Mouse (Mus musculus) brown adipose tissue, adult 24 weeks (tissue): ENCODE data around the gene Cab39. TPM values are rescaled to one million over a fixed set of nuclear protein-coding genes. Genes with fewer than 3 reads are reported as not detected.
"Not testable (repeated sequence)": the region's sequence is repeated elsewhere in the genome, so short reads cannot be mapped to it uniquely, and the experiment has no call there.

ENCODE experiments used
- H3K27ac ChIP-seq: fragments of 200-500 bp; replicated peaks from 2 replicates; pipeline ENCODE4 v1.5.1; 2012; ENCODE audit warnings: low read depth, mild to moderate bottlenecking, low read length
- H3K4me1 ChIP-seq: fragments of 200-500 bp; 2 replicates; pipeline ENCODE4 v1.6.1; 2012; ENCODE audit warnings: low read length, mixed read lengths; ENCODE audit not compliant: control insufficient read depth, insufficient read depth, insufficient read length
- H3K4me3 ChIP-seq: fragments of 200-500 bp; 2 replicates; pipeline ENCODE4 v1.5.1; 2012; ENCODE audit warnings: low read depth, mild to moderate bottlenecking, low read length, moderate library complexity; ENCODE audit not compliant: insufficient read depth
- polyA plus RNA-seq: library from polyadenylated mRNA; stranded (reverse); fragments of >200 nt; gene quantifications from 2 replicates; pipeline ENCODE4 v1.2.4, GENCODE M21; 2012; ENCODE audit not compliant: missing spikeins, insufficient read depth, insufficient read length

Gene Cab39
- polyA plus RNA-seq, 1 experiment, result 78.3 TPM

DNA sequence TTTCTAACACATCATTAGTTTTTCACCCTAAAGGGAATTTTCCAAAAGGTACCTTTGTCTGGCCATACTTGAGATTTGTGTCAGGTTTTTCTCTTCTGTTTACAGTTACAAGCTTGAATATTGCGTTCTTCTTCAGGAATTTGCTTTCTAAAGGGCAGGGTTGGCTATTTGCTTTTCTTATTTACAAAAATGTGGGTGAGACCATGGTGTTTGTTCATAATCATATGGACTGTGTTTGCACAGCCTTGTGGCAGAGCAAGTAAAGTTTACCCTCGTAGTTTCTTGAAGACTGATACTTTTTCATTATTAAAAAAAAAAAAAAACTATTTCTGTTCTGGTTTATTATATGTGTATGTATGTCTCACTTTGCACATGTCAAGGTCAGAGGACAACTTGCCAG, 17.5 kb downstream of the Cab39 start:
- H3K4me3 ChIP-seq, result no peak overlapping the region
- H3K27ac ChIP-seq, result no peak overlapping the region
- H3K4me1 ChIP-seq, result peaks cover 17% of the 10 kb centered on the region

DNA sequence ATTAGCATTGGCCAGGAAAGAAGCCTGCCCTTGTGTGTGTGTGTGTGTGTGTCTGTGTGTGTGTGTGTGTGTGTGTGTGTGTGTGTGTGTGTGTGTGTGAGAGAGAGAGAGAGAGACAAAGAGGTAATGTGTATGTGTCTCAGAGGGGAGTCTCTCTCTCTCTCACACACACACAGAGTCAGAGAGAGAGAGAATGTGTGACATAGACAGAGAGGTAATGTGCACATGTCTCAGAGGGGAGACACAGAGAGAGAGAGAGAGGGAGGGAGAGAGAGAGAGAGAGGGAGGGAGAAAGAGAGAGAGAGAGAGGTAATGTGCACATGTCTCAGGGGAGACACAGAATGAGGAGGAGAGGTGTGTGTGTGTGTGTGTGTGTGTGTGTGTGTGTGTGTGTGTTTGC, 21.0 kb downstream of the Cab39 start:
- not testable (repeated sequence) for H3K27ac ChIP-seq, H3K4me3 ChIP-seq
- peaks cover 18% of the 10 kb centered on the region for H3K4me1 ChIP-seq

DNA sequence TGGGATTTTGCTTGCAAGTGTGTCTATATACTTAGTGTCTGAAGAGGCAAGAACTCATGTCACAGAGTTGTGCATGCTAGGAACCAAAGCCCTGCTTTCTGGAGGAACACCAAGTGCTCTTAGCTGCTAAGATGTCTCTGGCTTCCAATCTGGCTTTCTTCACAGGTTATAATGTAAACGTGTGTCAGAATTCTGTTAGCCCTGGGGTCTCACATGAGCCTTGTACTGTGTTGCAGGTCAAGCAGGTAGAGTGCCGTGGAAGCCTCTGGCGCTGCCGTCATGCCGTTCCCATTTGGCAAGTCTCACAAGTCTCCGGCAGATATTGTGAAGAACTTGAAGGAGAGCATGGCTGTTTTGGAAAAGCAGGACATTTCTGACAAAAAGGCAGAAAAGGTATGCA, 24.9 kb downstream of the Cab39 start:
- H3K4me1 ChIP-seq, result peaks cover 5% of the 10 kb centered on the region
- no peak overlapping the region for H3K27ac ChIP-seq
- no peak overlapping the region for H3K4me3 ChIP-seq

DNA sequence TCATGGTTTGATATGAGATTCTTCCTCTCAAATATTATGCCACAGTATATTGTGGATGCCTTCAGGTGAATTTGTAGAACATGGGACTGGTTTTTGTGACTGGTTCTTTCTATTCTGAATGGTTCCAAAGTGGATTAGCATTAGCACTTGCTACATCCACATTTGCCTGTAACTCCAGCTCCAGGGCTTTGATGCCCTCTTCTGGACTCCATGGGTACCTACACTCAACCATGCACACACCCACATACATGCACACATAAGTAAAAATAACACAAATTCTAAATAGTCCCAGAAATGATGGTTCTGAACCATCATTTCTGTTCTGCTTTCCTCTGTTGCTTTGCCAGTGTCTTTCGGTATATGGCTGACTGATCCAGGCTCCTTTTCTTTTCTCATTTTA, 26.5 kb downstream of the Cab39 start:
- Histone ChIP-seq H3K4me3 (no peak overlapping the region), H3K4me1 (peaks cover 5% of the 10 kb centered on the region), H3K27ac (no peak overlapping the region)

DNA sequence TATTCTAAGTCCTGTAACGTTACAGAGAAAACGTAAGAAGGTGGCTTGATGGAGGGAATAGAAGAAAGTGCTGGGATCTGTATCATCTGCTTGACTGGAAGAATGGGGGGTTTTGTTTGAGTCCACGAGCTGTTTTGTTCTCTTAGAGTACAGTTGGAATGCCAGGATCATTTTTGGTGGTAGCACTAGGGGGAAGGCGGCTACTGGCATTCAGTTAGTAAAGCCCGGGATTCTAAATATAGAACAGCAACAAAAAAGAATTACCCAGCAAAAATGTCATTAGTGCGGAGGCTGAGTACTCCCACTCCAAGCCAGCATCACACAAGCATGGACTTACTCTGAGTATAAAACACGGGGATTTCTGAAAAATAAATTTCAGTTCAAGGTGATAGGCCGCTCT, 29.0 kb downstream of the Cab39 start:
- H3K4me1 ChIP-seq, result peaks cover 2% of the 10 kb centered on the region
- no peak overlapping the region for H3K27ac ChIP-seq
- no peak overlapping the region for H3K4me3 ChIP-seq

GRCm38 (mm10) chr1:85824905-85825304, 31.7 kb downstream of the Cab39 start:
- Histone ChIP-seq H3K4me3 (no peak overlapping the region), H3K4me1 (peaks cover 2% of the 10 kb centered on the region), H3K27ac (no peak overlapping the region)

- H3K4me3 ChIP-seq, result no peak overlapping the region
- no peak overlapping the region for H3K27ac ChIP-seq
- H3K4me1 ChIP-seq, result peaks cover 2% of the 10 kb centered on the region
Measured at GRCm38 (mm10) chr1:85827166-85827565, 33.9 kb downstream of the Cab39 start.

GRCm38 (mm10) chr1:85829016-85829415, 35.8 kb downstream of the Cab39 start:
- Histone ChIP-seq H3K4me1 (peaks cover 2% of the 10 kb centered on the region; the same call in 1 of the 2 replicates), H3K4me3 (no peak overlapping the region), H3K27ac (no peak overlapping the region)

DNA sequence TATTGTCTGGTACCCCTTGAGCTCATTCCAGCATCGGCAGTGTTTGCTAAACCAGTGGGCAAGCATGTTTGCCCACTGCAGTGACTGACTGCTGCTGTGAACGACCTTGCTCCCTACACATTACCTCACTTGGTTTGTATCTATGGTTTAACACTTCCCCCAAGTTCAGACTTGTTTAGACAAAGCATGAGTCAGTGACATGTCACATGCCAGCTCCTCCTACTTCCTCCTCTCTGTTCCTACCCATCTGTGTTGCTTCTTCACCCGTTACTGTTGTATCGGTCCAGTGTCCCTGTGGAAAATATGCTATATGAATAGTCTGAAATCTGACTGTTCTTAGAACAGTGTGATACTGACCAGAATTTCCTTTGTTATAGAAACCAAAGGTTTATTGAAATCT, 44.8 kb downstream of the Cab39 start:
- Histone ChIP-seq H3K4me3 (no peak overlapping the region), H3K4me1 (peaks cover 2% of the 10 kb centered on the region; the same call in 1 of the 2 replicates), H3K27ac (no peak overlapping the region)

DNA sequence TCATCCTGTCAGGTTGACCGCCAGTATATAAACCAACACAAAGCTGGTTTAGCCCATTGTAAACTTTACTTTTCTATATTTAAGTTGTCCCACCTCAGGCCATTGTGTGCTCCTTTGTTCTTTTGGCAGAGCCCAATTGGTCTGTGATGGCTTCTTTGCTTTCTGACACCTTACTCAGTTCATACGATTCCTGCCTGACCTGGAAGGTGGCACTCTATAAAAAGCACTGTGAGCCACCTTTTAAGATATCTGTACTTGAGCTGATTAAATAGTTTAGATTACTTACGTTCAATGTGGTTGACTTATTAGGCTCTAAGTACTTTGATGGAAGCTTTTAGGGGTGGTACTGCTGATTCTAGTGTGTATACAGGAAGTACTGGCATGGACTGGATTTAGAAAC, 46.1 kb downstream of the Cab39 start:
- no peak overlapping the region for H3K4me3 ChIP-seq
- H3K4me1 ChIP-seq, result peaks cover 2% of the 10 kb centered on the region; the same call in 1 of the 2 replicates
- H3K27ac ChIP-seq, result no peak overlapping the region

DNA sequence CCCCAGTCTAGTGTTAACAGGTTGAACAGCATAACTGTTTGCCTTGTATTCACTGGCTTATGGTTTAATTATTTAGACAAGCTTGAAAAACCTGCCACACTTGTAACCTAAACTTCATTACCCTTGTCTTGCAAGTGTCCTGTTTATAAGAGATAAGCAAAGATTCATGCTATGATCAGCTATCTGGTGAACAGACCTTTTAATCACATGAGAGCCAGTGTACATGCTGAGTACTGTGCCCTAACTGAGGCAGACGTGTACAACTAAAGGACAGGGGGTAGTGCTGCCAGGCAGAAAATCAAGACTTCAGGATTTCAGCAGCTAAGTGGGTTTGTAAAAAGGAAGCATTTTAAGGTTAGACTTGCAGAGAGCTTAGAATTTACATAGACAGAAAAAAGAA, 46.5 kb downstream of the Cab39 start:
- peaks cover 2% of the 10 kb centered on the region; the same call in 1 of the 2 replicates for H3K4me1 ChIP-seq
- no peak overlapping the region for H3K4me3 ChIP-seq
- H3K27ac ChIP-seq, result no peak overlapping the region

- peaks cover 2% of the 10 kb centered on the region; the same call in 1 of the 2 replicates for H3K4me1 ChIP-seq
- H3K27ac ChIP-seq, result no peak overlapping the region
- H3K4me3 ChIP-seq, result no peak overlapping the region
Measured at GRCm38 (mm10) chr1:85840421-85840820, 47.2 kb downstream of the Cab39 start.

DNA sequence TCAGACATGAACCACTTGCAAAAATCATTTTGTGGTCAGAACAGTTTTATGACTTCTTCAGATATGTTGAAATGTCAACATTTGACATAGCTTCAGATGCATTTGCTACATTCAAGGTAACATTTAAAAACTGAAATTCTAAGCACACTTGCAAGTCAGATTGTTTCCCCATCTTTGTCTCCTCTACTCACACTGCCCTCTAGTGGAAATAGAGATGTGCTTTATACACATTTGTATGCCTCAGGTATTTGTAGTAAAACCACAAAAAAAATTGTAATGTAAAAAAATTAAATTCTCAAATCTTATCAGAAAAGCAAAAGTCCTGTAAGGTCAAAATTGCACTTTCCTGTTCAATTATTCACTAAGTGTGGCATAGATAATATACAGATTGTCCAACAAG, 49.0 kb downstream of the Cab39 start:
- Histone ChIP-seq H3K27ac (no peak overlapping the region), H3K4me1 (peaks cover 2% of the 10 kb centered on the region; the same call in 1 of the 2 replicates), H3K4me3 (no peak overlapping the region)

DNA sequence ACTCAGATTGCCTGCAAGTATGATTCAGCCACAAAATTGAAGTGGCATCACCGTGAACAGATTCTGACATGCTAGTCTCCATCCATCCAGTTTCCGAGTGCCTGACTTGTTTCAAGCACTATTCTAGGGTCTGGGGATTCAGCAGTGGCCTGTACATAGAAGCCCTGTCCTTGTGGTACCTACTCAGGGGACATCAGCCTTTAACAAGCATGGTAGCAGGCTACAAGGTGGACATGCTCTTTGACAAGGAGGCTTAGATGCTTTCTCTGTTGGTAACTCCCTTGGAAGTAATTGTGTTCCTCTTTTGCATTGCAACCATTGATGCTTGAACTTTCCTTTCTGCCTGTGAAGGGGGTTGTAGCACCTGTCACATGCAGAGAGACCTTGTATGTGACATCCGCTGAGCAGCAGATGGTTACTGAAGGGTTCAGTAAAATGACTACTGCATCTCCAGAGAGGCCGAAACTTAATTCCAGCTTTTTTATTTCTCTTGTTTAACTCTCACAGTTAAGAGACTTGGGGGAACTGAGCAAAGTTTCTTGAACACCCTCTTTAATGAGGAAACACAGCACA, 50.1 kb downstream of the Cab39 start:
- Histone ChIP-seq H3K27ac (no peak overlapping the region), H3K4me3 (no peak overlapping the region), H3K4me1 (no peaks in the 10 kb centered on the region)

DNA sequence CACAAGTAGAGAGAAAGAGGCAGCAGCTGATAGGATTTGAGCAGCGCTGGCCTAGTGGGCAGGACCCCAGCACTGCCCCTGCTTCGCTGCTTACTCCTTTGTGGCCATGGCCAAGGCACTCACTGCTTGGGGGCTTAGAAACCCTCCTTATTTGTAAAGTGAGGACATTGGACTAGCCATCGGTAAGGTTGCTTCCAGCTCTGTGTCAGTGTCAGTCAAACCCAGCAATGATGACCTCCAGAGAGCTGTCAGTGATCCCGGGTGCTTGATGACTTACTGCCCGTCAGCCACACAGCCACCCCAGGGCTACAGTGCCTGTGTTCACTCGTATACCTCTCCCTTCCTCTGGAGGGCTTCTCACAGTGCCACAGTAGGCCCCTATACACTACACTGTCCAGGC, 51.7 kb downstream of the Cab39 start:
- Histone ChIP-seq H3K27ac (no peak overlapping the region), H3K4me1 (no peaks in the 10 kb centered on the region), H3K4me3 (no peak overlapping the region)

GRCm38 (mm10) chr1:85845476-85845875, 52.2 kb downstream of the Cab39 start:
- no peak overlapping the region for H3K4me3 ChIP-seq
- H3K27ac ChIP-seq, result no peak overlapping the region
- H3K4me1 ChIP-seq, result no peaks in the 10 kb centered on the region
